Mouse (Mus musculus): ENCODE measurements around the gene Map4.
A peak's percentile ranks its signal among the peaks of the same experiment; 100 is the strongest.
"Not testable (repeated sequence)": the region's sequence is repeated elsewhere in the genome, so short reads cannot be mapped to it uniquely, and the experiment has no call there.

Gene Map4

DNA sequence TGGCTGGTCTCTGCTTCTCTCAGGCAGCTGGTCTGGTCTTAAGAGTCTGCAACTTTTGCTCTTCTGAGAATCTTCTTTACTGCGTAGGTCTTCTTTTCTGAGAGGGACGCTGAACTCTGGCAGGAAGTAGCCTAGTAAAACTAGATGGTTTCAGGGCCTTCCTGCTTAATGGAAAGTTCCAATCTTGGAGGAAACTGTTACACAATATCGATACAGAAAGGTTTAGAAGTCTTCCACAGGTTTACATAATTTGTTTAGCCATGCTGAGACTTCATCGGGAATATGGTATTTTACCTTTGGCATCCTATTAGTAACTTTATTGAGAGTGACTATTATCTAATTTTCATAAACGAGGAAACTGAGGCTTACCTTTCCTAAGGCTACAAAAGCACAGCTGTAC, 1.2 kb upstream of the Map4 start:
- no peak for DNase-seq

DNA sequence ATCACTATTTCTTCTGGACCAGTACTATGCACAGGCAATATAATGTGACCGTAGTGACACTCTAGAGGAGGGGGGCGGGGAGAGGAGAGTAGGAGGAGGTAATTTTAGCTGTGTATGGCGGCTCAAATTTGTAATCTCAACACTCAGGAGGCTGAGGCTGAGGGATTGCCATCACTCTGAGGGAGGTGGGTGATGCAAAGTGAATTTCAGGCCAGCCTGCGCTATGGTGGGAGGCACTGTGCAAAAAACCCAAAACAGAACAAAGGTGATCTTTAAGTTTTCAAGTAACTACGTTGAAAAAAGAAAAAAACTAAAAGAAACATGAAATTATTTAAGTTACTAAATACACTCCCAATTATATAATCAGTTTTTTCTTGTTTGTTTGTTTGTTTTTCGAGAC, 508 bp upstream of the Map4 start:
- DNase-seq = no peak

DNA sequence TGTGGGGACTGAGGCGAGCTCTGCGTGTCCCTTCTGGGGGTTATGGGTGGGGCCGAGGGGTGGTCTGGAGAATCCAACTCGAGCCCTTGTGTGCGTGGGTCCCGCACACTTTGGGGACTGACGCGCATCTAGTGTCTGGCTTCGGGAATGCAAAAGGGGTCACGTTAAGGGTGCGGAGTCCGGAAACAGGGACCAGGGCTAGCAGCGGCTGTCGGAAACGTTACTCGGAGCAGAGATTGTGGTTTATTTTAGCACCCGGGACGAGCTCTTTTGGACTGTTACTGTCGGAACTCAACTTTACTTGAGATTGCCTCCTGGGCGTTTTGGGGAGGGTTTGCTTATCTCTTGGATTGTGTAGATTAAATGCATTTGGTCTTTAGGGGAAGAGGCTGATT, 1.1 kb downstream of the Map4 start:
- DNase-seq = peak; percentile 46

DNA sequence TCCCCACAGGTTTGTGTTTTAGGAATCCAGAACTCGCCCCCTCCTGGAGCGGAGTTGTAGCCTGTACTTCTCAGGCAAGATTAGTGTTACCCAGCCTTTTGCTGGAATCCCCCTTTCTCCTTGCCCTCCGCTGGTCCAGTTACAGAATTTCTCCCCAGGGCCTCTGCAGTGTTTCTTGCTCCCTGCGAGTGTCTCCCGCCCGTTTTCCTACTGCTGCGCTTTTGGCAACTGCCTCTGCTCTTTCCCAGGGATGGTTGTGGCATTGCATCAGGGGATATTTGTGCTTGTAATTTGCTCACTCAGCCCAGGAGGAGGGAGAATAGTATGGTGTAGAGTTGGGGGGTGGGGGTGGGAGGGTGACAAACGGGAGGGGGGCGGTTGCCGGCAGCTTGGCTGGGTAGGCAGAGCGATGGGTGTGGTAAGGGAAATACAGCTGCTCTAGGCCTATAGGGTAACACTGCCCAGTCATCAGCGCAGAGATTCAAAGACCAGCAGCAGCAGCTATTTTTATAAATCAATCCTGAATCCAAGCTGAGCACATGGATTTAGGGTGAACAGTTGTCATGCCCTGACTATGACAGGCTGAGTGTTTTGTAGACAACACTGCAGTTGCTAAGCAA, 1.6 kb downstream of the Map4 start:
- DNase-seq = peak; percentile 51

DNA sequence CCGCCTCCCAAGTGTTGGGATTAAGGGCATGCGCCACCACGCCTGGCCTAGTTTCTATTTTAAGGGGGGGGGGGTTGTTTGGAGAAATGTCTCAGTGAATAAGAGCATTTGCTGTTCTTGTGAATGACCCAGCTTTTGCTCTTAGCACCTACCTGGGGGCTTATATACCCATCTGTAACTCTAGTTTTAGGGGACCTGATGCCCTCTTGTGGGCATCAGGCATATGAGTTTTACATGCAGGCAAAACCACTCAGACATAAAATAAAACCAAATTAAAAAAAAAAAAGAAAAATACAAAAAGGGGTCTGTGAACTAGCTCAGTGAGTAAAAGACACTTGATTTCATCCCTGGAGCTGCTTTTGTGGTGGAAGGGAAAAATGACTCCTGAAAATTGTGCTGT, 8.1 kb downstream of the Map4 start:
- no peak for DNase-seq

DNA sequence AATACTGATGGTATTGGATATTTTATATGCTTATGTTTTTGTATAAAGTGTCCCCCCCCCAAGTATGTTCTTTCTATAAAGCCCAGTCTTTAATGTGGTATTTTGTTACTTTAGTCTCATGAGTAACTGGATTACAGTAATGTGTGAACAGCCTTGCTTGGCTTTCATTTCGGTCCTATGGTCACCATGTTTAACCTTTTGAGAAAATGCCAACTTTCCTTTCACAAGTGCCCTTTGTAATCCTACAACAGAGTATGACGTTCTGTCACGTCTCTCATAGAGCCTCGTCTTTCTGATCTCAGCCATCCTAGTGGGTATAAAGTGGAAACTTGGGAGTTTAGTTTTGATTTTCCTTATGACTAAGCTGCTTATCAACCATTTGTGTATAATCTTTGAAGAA, 11.5 kb downstream of the Map4 start:
- DNase-seq = no peak

DNA sequence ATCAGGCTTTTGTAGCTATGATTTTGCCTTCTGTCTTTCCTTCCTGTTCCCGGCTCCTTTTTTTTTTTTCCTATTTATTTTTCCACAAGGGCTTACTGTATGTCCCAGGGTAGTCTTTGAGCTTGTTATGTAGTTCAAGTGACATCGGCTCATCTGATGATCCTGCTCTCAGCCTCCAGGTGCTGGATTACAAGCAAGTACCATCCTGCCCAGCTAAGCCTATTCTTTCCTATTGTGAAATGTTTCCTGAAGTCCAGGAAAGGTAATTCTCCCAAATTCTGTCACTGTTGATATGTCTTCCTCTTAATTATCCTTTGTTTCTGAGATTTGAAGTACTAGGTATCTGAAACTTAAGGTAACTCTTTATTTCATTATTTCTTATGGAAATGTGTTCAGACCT, 13.5 kb downstream of the Map4 start:
- no peak for DNase-seq

DNA sequence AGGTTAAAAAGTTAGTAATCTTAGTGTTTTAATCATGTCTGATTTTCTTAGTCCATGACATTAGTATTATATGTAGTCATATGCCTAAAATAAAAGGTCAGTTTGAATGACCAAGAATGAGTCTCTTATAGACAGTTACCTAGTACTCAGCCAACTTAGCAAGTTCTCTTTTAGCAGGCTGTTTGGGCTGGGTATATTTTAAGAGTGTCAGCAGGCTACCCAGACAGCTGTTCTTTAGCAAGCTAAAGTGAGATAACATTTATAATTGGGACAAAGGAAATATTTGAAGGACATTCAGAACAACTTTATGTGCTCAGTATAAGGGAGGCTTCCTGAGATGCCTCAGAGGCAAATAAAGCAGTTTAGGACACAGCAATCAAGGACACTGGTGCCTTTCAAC, 17.3 kb downstream of the Map4 start:
- no peak for DNase-seq

DNA sequence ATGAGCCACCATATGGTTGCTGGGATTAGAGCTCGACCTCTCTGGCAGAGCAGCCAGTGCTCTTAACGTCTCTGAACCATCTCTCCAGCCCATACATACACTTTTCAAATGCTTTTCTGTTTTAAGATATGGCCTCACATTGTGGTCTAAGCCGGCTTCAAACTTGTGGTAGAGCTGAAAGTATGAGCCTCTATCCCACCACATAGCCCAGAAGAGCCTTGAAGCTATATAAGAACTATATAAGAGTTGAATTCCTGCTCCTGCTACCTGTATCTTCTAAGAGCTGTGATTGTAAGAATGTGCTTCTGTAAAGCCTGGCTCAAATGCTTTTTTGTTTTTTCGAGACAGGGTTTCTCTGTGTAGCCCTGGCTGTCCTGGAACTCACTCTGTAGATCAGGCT, 18.5 kb downstream of the Map4 start:
- DNase-seq = no peak

DNA sequence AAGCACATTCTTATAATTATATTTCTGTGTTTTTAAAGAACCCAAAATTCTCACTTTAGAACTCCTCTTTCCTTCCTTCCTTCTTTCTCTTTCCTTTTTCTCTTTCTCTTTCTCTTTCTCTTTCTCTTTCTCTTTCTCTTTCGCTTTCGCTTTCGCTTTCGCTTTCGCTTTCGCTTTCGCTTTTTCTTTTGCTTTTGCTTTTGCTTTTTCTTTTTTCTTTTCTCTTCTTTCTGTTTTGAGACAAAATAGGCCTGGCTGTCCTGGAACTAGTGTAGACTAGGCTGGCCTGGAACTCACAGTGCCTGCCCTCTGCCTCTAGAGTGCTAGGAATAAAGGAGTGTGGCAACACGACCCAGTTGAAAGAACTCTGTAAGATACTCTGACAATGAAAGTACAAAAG, 22.3 kb downstream of the Map4 start:
- no peak for DNase-seq

DNA sequence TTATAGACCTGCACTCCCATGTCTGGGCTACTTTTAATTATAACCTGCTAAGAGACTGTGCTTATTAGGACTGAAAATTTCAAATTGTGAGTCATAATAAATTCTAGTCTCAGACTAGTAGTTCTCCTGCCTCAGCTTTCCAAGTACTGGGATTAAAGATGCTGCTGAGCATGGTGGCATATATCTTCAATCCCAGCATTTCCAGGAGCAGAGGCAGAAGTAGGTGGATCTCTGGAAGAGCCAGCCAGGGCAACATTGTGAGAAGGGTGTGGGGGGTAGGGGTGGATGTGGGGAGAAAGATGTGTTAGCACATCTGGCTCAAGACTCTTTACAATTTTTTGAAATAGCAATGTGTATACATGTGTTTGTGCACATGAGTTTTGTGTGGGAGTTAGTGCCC, 23.4 kb downstream of the Map4 start:
- DNase-seq = no peak

DNA sequence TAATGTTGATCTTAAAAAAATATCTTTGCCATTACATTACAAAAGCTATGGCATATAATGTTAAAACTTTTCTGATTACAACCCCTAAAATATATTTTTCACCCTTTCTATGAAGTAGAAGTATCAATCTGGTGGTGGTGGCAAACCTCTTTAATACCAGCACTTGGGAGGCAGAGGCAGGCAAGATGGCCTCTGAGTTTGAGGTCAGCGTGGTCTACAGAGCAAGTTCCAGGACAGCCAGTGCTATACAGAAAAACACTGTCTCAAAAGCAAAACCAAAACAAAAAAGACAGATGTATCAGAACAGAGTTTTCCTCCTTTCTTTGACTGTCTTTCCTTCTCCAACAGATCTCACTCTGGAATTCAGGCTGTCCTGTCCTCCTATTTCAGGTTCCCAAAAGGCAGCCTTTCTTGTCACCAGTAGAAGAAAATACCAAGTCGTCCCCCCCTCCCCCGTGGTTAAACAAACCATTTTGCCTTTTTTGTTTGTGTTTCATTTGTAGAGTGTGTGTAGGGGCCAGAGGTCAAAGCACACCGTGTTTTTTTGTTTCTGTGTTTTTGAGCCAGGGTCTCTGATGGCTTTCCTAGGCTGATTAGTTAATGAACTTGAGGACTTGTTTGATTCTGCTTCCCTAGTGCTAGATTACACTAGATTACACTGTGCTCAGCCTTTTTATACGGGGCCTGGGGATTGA, 28.3 kb downstream of the Map4 start:
- no peak for DNase-seq

DNA sequence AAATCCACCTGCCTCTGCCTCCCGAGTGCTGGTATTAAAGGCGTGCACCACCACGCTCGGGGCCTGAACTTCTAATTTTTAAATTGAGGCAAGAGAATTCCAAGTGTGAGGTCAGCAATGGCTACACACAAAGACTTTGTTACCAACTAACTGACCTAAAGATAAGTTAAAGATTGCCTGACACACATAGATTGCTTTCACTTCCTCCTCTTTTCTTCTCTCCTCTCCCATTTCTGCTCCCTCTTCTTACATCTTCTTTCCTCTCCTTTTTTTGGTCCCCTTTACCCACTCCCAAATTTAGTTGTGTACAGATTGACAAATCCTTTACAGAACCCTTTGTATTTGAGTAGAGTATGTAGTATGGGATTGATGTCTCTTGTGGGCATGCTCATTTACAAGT, 29.3 kb downstream of the Map4 start:
- no peak for DNase-seq

DNA sequence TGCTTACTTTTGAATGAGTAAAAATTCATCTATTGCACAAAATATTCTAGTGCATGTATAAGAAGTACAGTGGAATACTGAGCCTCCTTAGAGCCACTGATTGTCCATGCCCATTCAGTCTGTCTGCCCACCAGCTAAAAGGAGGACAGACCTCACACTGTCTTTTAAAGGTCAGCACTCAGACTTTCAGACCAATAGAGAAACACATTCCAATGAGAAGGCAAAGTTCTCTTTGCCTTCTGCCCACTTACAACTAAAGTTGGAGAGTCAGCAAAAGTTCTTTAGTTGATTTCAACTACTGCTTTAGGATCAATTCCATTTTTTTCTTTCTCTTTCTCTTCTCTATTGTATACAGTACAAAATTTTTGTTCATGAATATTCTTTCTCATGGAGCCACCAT, 33.5 kb downstream of the Map4 start:
- DNase-seq = no peak

DNA sequence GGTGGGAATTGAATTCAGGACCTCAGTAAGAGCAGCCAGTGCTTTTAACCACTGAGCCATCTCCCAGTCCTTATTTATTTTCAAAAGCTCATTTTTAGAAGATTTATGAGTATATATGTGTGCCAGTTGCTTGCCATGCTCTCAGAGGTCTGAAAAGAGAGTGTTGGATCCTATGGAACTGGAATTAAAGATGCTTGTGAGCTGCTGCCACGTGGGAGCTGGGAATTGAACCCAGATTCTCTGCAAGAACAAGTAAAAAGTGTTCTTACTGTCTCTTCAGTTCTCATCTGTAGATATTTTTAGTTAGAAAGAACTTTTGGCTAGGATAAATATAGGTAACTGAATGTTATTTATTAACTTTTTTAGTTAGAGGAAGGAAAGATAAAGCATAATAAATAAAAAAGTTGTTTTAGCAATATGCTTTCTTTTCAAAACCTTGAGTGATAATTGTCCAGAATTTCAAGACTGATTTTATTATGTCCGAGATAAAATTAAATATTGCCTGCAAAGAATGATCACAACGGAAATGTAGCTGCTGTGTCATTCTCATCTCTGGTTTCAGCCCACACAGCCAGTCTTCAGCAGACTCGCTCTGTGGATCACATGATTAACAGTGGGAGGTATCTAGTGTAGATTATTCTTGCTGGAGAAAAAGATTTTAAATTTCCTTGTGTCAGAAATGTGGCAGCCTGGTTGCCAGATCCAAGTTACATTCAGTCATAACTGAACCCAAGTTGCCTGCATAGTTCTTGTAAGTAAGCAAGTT, 37.3 kb downstream of the Map4 start:
- DNase-seq = no peak

DNA sequence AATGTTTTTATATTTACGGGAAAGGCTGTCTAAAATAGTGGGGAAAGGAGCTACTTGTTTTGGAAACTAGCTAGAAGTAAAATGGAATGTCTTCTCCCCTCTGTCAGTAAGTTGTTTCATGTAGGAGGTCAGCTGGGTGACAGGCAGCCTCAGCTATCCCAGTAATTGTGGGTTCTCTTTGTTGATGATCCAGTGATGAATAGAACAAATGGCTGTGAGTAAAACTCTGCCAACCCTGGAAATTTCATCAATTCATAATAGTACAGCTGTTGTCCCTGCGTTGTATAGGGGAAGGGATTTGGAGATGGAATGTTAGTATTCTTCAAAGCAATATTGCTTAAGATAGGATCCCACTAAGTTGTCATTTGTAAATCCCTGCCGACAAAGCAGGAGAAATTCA, 37.9 kb downstream of the Map4 start:
- no peak for DNase-seq

DNA sequence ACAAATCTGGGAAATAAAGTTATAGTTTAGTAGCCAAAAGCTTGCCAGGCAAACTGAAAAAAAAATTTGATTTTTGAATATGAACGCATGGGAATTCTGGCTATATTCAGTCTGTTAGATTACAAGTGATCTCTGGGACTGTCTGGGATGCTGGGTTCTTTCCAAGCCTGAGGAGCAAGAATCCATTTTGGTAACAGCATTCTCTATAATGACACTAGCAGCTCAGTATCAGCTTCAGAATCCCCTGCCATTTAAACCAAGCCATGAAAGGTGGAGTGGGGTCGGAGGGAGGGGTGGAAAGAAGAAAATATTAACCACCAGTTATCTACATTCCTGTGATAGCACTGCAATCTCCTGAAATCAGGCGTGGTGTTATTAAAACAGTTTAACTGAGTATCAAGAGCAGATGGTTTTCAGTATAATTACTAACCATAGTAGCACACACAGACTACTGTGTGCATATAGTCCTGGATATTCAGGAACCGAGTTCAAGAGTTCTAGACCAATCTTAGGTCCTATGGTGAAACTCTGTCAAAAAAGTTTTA, 38.6 kb downstream of the Map4 start:
- DNase-seq = no peak

DNA sequence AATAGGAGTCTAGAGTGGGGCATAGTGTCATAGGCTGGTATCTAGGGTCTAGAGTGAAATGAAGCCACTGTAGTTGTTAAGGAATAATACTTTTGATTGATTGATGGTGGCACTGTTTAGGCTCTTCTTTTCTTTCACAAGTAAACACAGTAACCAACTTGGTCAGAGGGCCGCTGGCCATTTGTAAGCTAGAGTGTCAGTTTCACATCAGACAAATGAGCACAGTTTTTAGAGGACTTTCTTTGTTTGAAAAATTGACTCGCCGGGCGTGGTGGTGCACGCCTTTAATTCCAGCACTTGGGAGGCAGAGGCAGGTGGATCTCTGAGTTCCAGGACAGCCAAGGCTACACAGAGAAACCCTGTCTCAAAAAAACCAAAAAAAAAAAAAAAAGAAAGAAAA, 40.5 kb downstream of the Map4 start:
- DNase-seq = not testable (repeated sequence)

DNA sequence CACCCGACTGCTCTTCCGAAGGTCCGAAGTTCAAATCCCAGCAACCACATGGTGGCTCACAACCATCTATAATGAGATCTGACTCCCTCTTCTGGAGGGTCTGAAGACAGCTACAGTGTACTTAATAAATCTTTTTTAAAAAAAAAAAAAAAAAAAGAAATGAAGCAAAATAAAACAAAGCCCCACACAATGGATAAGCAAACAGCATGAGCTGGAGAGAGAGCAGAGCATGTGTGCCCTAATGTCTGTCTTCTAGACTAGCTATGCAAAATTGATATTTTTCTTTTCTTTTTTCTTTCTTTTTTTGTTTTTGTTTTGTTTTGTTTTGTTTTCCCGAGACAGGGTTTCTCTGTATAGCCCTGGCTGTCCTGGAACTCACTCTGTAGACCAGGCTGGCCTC, 49.0 kb downstream of the Map4 start:
- DNase-seq = not testable (repeated sequence)

DNA sequence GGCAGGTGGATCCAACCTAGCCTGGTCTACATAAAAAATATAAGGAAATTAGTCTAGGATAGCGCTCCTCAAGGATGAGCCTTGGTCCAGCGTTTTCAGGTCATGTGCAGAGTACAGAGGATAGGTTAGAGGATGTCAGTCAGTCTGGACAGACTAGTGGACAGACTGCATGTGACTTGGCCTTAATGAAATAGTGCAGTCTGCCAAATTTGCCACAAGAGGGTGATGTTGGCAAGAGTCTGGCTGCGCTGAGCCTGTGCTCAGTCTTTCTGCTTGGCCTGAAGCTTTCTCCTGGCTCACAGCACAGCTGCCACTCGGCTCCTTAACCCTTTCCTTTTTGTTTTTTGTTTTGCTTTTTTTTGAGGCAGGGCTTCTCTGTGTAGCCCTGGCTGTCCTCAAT, 54.2 kb downstream of the Map4 start:
- DNase-seq = peak; percentile 85

DNA sequence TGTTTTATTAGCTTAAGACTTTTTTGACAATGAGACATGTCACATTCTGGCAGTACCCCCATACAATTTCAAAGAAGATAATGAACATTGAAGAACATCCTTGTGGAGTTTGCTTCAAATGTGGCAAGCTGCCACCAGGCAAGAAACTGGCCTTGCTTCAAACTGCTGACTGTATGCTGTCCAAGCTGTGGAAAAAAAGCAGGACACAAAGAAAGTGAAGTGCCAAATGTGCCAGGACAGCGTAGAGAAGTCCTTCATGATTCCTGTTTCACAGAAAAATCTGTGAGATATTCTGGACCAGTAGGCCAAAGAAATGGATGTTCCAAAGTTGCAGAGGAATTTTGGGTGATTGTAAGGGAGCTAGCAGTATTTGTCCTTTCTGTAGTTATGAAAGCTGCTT, 57.8 kb downstream of the Map4 start:
- no peak for DNase-seq

DNA sequence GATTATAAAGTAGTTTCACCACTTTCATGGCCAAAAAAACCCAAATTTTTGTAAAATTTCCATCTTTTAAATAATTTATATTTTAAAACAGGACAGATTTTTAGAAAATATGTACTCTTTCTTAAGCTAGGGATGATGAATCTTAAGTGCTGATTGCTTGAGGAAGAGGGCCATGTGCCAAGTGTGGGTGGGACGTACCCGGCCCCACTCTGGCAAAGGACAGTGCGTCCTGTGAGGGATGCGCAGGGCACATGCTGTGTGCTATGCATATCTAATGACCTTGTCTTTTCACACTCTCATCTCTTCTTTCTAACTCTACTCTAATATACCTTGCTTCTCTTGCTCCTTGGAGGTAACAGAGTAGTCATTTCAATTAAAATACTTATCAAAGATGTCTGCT, 66.2 kb downstream of the Map4 start:
- peak; percentile 18 for DNase-seq

DNA sequence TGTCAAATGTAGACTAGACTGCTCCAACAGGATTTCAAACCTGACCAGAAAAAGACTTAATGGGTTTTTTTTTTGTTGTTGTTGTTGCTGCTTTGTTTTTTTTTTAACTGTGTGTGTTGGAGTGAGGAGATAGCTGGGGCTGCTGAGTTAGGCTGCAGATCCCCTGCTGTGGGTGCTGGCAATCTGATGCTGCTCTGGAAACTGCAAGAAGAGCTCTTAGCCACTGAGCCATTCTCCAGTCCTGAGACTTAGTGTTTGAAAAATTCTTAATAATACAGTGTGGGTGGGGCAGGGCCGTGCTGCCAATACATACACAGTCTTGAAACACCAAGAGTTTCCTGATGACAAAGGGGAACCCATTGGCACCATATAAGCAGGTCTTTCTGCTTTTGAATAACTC, 70.7 kb downstream of the Map4 start:
- peak; percentile 4 for DNase-seq

DNA sequence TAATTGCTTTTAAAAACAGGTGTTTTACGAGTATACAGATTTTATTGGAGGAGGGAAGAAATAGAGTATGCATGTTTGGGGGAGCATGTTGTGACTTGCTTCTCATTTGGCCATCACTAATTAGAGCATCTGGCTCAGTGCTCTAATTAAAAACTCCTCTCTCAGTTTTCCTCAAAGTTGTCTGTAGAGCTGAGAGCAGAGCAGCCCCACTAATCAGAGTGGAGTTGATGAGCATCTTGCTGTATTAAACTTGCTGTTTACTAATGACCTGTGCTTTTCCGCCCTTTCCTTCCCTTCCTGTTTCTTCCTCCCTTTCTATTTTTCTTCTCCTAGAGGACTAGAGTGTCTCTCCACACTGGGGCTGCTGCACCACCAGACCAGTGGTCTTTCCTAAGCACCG, 71.2 kb downstream of the Map4 start:
- DNase-seq = no peak

All from lung, postnatal 36 days (tissue).